Mouse (Mus musculus): ENCODE measurements around the gene 4930453N24Rik. TPM values are rescaled to one million over a fixed set of nuclear protein-coding genes. Genes with fewer than 3 reads are reported as not detected.
A peak's percentile ranks its signal among the peaks of the same experiment; 100 is the strongest.

The 4930453N24Rik gene
- 25.8 TPM for polyA plus RNA-seq (2021)

DNA sequence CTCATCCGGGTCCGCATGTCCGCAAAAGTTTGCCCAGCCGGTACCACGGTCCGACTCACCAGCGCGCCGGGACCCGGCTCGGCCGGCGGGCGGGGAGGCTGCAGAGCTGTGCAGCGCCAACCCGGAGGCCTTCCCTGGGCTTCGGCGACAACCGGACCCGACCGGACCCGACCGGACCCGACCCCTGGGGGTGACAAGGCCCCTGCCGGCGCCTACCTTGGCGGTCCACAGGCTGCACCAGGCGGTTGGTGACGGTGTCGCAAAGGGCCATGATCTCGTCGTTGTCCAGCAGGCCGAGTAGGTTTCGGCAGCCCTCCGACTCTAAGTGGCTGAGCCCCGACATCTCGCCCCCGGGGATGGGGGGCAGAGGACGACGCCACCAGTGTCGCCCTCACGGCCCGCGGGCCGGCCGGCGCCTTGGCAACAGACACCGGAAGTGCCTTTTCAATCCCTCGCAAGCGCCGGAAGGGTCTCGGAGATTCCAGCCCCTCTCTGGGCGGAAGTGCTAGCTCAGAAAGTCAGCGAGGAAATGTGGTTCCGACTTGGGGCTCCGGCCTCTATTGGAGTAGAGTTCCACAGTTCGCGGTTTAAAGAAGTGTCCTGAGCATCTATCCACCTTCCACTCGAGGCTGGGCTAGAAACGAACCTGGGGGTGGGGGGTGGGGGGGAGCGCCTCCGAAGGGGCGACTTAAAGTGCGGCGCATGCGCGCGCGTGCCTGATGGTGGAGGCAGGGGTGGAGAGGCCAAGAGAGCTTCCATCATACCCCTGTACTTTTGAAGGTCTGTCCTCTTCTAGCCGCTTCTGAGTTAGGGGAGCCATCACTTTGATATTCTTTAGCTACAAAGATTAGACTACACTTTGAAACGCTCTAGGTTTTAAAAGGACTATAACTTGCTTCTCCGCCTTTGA lies at the start of gene 4930453N24Rik:
Gene 4930453N24Rik (minus strand): TSS at position 641 of the 910 bp plus-strand sequence.
- ChIA-PET POLR2A (interaction anchor here (1.2 to 1.6 kb wide), 2 partner anchors 80 to 82 kb away, joined by 4 to 6 read pairs; partner anchors contain the start of gene Zfp654), CTCF (interaction anchor here (1.0 kb wide), 1 partner anchor 75 kb away, joined by 4 read pairs; no protein-coding TSS in a partner anchor)
- ATAC-seq (peak; percentile 96), DNase-seq (ENCODE audit: low read depth, low spot score) (peak; percentile 72)
- H3K27me3 ChIP-seq: no peaks in the 10 kb centered on the region
- TF ChIP-seq CTCF (IDR thresholded peaks at IDR 0.05): no peak
- in situ Hi-C loops (cut with MboI; ENCODE audit: low pct_unique_long_range_greater_than_20kb): no loop called here

DNA sequence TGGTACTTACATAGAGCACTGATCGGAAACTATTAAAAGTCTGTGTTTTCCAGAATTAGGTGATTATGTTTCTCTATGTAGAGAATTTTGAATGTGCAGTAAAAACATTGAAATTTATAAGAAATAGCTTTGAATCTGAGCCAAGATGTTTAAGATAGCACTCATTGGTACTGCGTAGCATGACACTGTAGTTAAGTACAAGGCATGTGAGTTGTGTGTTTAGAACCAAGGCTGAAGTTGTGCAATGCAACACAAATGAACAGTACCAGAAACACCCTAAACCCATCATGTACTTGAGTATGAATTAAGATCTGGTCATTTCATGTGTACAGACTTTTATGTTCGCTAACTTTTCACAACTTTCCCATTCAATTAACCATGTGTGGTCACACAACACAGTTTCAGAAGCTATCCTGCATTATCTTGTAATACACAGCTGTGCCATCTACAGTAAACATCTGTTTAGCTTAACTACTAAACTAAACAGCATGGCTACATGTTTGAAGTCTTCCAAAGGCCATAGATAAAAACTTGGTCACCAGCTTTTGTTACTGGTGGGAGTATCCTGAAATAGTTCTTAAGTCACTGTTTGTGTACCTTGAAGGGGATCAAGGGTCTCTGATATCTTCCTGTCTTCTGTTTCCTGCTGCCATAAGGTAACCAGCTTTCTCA lies 46.3 kb upstream of the 4930453N24Rik start:
- ATAC-seq (no peak), DNase-seq (ENCODE audit: low read depth, low spot score) (no peak)
- CTCF ChIA-PET: interaction anchor here (1.2 kb wide), 1 partner anchor 28 kb away, joined by 3 read pairs; no protein-coding TSS in a partner anchor
- POLR2A ChIA-PET: no interaction called here
- no peak for TF ChIP-seq CTCF (IDR thresholded peaks at IDR 0.05)
- in situ Hi-C loops (cut with MboI; ENCODE audit: low pct_unique_long_range_greater_than_20kb): no loop called here
- no peaks in the 10 kb centered on the region for H3K27me3 ChIP-seq

DNA sequence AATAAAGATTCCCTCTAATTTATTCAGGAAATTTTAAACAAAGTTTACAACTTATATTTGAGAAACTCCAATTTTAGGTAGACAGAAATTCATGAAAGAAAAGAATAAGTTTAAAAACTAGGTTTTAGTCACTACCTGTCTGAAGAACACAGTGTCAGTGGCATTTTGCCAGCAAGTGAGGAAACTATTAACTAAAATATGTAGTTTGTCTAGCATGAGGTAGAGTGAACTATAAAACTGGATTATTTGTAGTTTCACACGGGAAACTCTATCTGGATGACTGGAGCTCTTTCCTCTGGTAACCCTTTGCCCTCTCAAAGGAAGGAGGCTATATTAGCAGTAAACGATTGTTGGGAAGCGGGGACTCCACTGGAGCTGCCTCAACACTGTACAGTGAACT lies 32.1 kb upstream of the 4930453N24Rik start:
- ChIA-PET CTCF (interaction anchor here (1.2 kb wide), 1 partner anchor 10 kb away, joined by 3 read pairs; no protein-coding TSS in a partner anchor), POLR2A (no interaction called here)
- no peak for TF ChIP-seq CTCF (IDR thresholded peaks at IDR 0.05)
- in situ Hi-C loops (cut with MboI; ENCODE audit: low pct_unique_long_range_greater_than_20kb): no loop called here
- peak; percentile 7 for DNase-seq (ENCODE audit: low read depth, low spot score)
- ATAC-seq: no peak
- H3K27me3 ChIP-seq: no peaks in the 10 kb centered on the region

DNA sequence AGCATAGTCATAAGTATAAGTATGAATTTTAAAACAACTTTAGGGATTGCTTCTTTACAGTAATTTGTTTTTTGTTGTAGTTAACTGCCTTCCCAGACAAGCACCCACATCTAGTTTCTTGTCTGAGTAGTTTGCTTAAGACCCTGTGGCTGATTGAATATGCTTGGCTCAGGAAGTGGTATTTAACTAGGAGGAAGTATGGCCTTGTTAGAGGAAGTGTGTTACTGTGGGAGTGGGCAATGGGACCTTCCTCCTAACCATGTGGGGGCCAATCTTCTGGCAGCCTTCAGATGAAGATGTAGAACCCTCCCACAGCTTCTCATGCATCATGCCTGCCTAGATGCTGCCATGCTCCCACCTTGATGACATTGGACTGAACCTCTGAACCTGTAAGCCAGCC lies 30.7 kb upstream of the 4930453N24Rik start:
- in situ Hi-C loops (cut with MboI; ENCODE audit: low pct_unique_long_range_greater_than_20kb): no loop called here
- no peak for DNase-seq (ENCODE audit: low read depth, low spot score)
- no peak for ATAC-seq
- TF ChIP-seq CTCF (IDR thresholded peaks at IDR 0.05): no peak
- H3K27me3 ChIP-seq: no peaks in the 10 kb centered on the region
- POLR2A ChIA-PET: no interaction called here
- CTCF ChIA-PET: no interaction called here

DNA sequence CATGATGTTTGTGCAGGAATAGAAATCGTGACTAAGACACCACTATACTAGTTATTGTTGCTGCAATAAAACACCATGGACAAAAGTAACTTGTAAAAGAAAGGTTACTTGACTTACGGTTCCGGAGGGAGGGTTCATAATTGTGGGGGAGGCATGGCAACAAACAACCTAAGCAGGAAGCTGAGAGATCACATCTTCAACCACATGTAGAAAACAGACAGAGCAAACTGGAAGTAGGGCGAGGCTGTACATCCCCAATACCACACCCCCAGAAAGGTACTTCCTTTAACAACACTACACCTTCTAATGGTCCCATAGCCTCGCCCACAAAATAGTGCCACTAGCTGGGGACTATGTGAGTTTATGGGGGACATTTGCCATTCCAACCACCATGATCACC lies 29.4 kb upstream of the 4930453N24Rik start:
- in situ Hi-C loops (cut with MboI; ENCODE audit: low pct_unique_long_range_greater_than_20kb): no loop called here
- no peaks in the 10 kb centered on the region for H3K27me3 ChIP-seq
- no peak for ATAC-seq
- ChIA-PET CTCF (no interaction called here), POLR2A (no interaction called here)
- TF ChIP-seq CTCF (IDR thresholded peaks at IDR 0.05): no peak
- no peak for DNase-seq (ENCODE audit: low read depth, low spot score)

DNA sequence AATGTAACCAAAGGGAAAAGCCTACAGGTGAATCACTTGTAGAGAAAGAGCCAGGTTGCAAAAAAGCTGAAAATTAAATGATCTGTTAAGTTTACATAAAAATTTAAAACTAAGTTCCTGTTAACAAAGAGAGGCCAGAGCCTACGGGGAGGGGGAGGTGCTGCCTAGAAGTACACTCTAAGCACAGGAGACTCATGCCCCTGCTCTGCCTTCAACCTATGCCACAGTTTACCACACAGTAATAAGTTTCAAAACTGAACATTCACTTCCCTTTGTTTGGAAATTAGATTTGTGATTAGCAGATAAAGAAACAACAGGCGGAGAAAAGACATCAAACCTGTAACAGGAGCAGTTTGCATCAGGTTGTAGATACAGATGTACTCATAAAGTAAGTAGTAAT lies 23.8 kb upstream of the 4930453N24Rik start:
- in situ Hi-C loops (cut with MboI; ENCODE audit: low pct_unique_long_range_greater_than_20kb): no loop called here
- DNase-seq (ENCODE audit: low read depth, low spot score) (no peak), ATAC-seq (no peak)
- POLR2A ChIA-PET: no interaction called here
- CTCF ChIA-PET: interaction anchor here (1.0 to 1.9 kb wide), 2 partner anchors 9 to 10 kb away, joined by 3 to 6 read pairs; no protein-coding TSS in a partner anchor
- no peak for TF ChIP-seq CTCF (IDR thresholded peaks at IDR 0.05)
- no peaks in the 10 kb centered on the region for H3K27me3 ChIP-seq

DNA sequence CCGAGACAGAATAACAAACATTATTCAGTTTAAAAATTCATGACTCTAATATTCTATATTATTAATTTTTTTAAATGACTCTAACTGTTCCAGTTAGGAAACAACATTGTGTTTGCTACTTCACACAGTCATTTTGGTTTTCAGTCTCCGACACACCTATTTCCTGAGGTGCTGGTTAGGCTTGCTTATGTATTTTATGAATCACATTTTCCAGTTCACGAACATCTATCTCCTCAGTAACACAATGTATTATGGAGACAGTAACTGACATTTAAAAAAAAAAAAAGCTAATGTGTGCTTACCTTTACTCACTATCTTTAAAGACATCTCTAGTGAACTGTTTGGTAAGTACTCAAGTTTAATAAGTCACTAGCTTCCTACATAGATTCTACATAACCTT lies 18.7 kb upstream of the 4930453N24Rik start:
- POLR2A ChIA-PET: interaction anchor here (0.7 kb wide), 1 partner anchor 865 kb away, joined by 3 read pairs; no protein-coding TSS in a partner anchor
- in situ Hi-C loops (cut with MboI; ENCODE audit: low pct_unique_long_range_greater_than_20kb): no loop called here
- DNase-seq (ENCODE audit: low read depth, low spot score) (no peak), ATAC-seq (no peak)
- no peaks in the 10 kb centered on the region for H3K27me3 ChIP-seq
- CTCF ChIA-PET: interaction anchor here (0.9 to 1.5 kb wide), 4 partner anchors 10 to 29 kb away, joined by 3 to 5 read pairs (median 4); no protein-coding TSS in a partner anchor
- no peak for TF ChIP-seq CTCF (IDR thresholded peaks at IDR 0.05)

DNA sequence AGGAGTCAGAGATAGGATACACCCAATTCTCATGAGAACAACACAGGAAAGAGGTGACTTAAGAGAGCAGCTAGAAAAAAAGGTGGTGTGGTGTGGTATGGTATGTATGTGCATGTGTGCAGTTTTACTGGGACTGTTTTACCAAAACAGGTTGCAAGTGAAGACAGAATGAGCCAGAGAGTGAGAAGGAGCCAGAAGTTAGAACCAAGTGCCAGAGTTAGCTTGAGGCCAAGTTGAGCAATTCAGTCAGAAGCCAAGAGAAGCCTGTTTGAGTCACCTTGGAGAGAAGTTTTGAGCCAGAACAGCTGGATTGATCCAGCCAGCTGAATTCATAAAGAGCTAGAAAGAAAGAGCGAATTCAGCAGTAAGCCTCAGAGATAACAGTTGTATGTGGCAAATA lies 4.6 kb upstream of the 4930453N24Rik start:
- H3K27me3 ChIP-seq: no peaks in the 10 kb centered on the region
- in situ Hi-C loops (cut with MboI; ENCODE audit: low pct_unique_long_range_greater_than_20kb): no loop called here
- no peak for TF ChIP-seq CTCF (IDR thresholded peaks at IDR 0.05)
- ChIA-PET CTCF (no interaction called here), POLR2A (no interaction called here)
- ATAC-seq: no peak
- DNase-seq (ENCODE audit: low read depth, low spot score): no peak

DNA sequence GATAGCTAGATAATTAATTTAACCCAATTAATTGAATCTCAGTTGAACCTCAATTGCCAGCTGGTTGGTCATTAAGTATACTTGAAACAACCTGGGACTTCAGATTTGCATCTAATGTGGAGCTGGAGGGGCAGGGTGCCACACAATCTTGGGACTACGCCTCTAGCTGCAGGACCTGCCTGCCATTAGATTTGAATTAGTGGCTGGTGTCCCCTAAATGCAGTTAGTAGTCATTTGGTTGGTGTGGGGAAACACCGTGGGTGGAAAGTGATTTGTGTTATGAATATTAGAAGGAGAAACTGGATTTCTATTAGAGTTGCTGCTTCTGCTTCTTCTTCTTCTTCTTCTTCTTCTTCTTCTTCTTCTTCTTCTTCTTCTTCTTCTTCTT lies 464 bp upstream of the 4930453N24Rik start:
- CTCF ChIA-PET: no interaction called here
- H3K27me3 ChIP-seq: no peaks in the 10 kb centered on the region
- POLR2A ChIA-PET: interaction anchor here (1.2 to 1.6 kb wide), 2 partner anchors 80 to 81 kb away, joined by 4 to 6 read pairs; partner anchors contain the start of gene Zfp654
- DNase-seq (ENCODE audit: low read depth, low spot score) (no peak), ATAC-seq (no peak)
- TF ChIP-seq CTCF (IDR thresholded peaks at IDR 0.05): no peak
- in situ Hi-C loops (cut with MboI; ENCODE audit: low pct_unique_long_range_greater_than_20kb): no loop called here

DNA sequence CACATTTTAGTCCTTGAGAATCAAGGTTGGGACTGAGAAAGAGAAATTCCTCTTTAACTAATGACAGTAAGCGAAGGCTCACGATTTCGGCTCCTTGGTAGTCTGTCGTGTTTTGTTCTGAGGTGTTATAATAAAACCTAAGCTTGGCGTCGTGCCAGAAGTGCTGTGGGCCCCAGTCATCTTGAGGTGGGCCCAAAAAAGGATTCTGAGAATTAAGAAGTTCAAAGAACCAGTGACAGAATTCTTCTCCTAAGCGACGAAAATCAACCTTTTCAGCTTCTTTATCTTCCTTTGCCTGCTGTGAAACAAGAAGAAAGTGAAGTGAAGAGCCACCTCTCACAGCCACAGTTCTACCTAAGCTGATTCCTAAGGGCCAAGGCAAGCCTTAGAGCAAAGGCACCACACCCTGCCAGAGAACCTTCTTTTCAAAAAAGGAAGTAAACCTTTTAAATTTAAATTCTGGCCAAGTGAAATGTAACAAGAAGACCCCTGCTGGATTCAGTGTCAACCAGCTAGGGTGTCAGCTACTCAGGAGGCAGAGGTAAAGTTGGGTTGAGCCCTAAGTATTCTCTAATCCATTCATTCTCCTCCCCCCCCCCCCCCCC lies 4.2 kb downstream of the 4930453N24Rik start:
- POLR2A ChIA-PET: no interaction called here
- TF ChIP-seq CTCF (IDR thresholded peaks at IDR 0.05): no peak
- ATAC-seq (no peak), DNase-seq (ENCODE audit: low read depth, low spot score) (no peak)
- no peaks in the 10 kb centered on the region for H3K27me3 ChIP-seq
- in situ Hi-C loops (cut with MboI; ENCODE audit: low pct_unique_long_range_greater_than_20kb): loop anchor here (5.0 kb wide), 1 partner anchor 91 kb away; no protein-coding TSS in a partner anchor
- CTCF ChIA-PET: no interaction called here
